ENCODE assay signal across 10 mouse cellular contexts in genomic region chr11:96318368-96319070, GRCm38 (mm10). TPM values are rescaled to one million over a fixed set of nuclear protein-coding genes. Genes with fewer than 3 reads are reported as not detected.
DNase-seq lines count a peak whose midpoint lies in the region; ATAC-seq lines count a peak whose summit lies in the region.
"Had no signal": no experiment of that assay in that cellular context is flagged by ENCODE, and none has a peak within 500 bp of the region (broad histone marks: within the 10 kb centered on the region; RNA-seq: fewer than 3 reads in every experiment).

No protein-coding gene starts in this region.

- intact Hi-C loops in left cerebral cortex, postnatal 25 days (cut with DNase I), result no loop called here

- WGBS in embryonic facial prominence, embryonic 13.5 days, result 1% methylated on average over 43 of the region's 45 CpGs
- WGBS in hindbrain, embryonic 10.5 days, result under 1% methylated on average over 45 of the region's 45 CpGs
- under 1% methylated on average over 45 of the region's 45 CpGs for WGBS in limb, embryonic 13.5 days
- under 1% methylated on average over 34 of the region's 45 CpGs for WGBS in midbrain, embryonic 12.5 days

- H3K4me2 ChIP-seq in embryonic facial prominence, embryonic 13.5 days, result peak overlapping the region; percentile 39
- H3K4me2 ChIP-seq in limb, embryonic 13.5 days (replicated peaks), result peak overlapping the region; percentile 58
- H3K4me2 ChIP-seq in midbrain, embryonic 12.5 days (replicated peaks), result peak overlapping the region; percentile 52

- no peak for ATAC-seq in embryonic facial prominence, embryonic 13.5 days (ENCODE audit: insufficient number of reproducible peaks, insufficient read depth, low FRiP score, low TSS enrichment, low read depth)
- peak; percentile 36; the same call in 1 of the 2 replicates for ATAC-seq in limb, embryonic 13.5 days (ENCODE audit: low FRiP score, low read depth)
- ATAC-seq in midbrain, embryonic 12.5 days (ENCODE audit: low FRiP score, low read depth), result no peak

- H3K9ac ChIP-seq in embryonic facial prominence, embryonic 13.5 days, result no peak overlapping the region
- H3K9ac ChIP-seq in limb, embryonic 13.5 days, result peak overlapping the region; percentile 57
- H3K9ac ChIP-seq in midbrain, embryonic 12.5 days (replicated peaks), result 0 out of 2 replicates have a peak overlapping the region, but pooled peaks have one; percentile 15

- H3K4me3 ChIP-seq in embryonic facial prominence, embryonic 13.5 days, result peak overlapping the region; percentile 25
- H3K4me3 ChIP-seq in hindbrain, embryonic 10.5 days, result peak overlapping the region; percentile 56
- peak overlapping the region; percentile 37 for H3K4me3 ChIP-seq in limb, embryonic 13.5 days
- H3K4me3 ChIP-seq in midbrain, embryonic 12.5 days, result peak overlapping the region; percentile 35
- H3K4me3 ChIP-seq: myocyte had no signal

- peak; percentile 38 for DNase-seq in gastrocnemius, postnatal 25 days
- no peak for DNase-seq in gastrocnemius, adult 8-10 months (ENCODE audit: low spot score in 2 of 2)
- DNase-seq in hindbrain, embryonic 10.5 days (ENCODE audit: low spot score), result peak; percentile 79
- peak; percentile 48 to 58 for DNase-seq in thymus, postnatal 36 days
- DNase-seq in left cerebral cortex, postnatal 25 days (ENCODE audit: low spot score in 2 of 2), result no peak

- peaks cover 4% of the 10 kb centered on the region; the same call in 1 of the 2 replicates for H3K4me1 ChIP-seq in embryonic facial prominence, embryonic 13.5 days
- peaks cover 18% of the 10 kb centered on the region for H3K4me1 ChIP-seq in hindbrain, embryonic 10.5 days (replicated peaks)
- peaks cover 18% of the 10 kb centered on the region for H3K4me1 ChIP-seq in limb, embryonic 13.5 days
- peaks cover 9% of the 10 kb centered on the region for H3K4me1 ChIP-seq in midbrain, embryonic 12.5 days

- H3K36me3 ChIP-seq in embryonic facial prominence, embryonic 13.5 days, result no peaks in the 10 kb centered on the region
- H3K36me3 ChIP-seq in hindbrain, embryonic 10.5 days, result no peaks in the 10 kb centered on the region
- no peaks in the 10 kb centered on the region for H3K36me3 ChIP-seq in limb, embryonic 13.5 days
- H3K36me3 ChIP-seq in midbrain, embryonic 12.5 days, result no peaks in the 10 kb centered on the region
- H3K36me3 ChIP-seq: G1E had no signal

- no peak overlapping the region for H3K27ac ChIP-seq in embryonic facial prominence, embryonic 13.5 days
- H3K27ac ChIP-seq in hindbrain, embryonic 10.5 days, result peak overlapping the region; percentile 70
- H3K27ac ChIP-seq in limb, embryonic 13.5 days, result no peak overlapping the region
- no peak overlapping the region for H3K27ac ChIP-seq in midbrain, embryonic 12.5 days (replicated peaks)

- H3K9me3 ChIP-seq in embryonic facial prominence, embryonic 13.5 days, result no peaks in the 10 kb centered on the region
- H3K9me3 ChIP-seq in hindbrain, embryonic 10.5 days, result no peaks in the 10 kb centered on the region
- H3K9me3 ChIP-seq in limb, embryonic 13.5 days, result no peaks in the 10 kb centered on the region
- no peaks in the 10 kb centered on the region for H3K9me3 ChIP-seq in midbrain, embryonic 12.5 days
- H3K9me3 ChIP-seq: G1E had no signal

- H3K27me3 ChIP-seq in embryonic facial prominence, embryonic 13.5 days, result peaks cover 100% of the 10 kb centered on the region
- peaks cover 100% of the 10 kb centered on the region for H3K27me3 ChIP-seq in hindbrain, embryonic 10.5 days (ENCODE audit: insufficient read depth, poor library complexity, severe bottlenecking)
- H3K27me3 ChIP-seq in limb, embryonic 13.5 days, result peaks cover 100% of the 10 kb centered on the region
- H3K27me3 ChIP-seq in midbrain, embryonic 12.5 days, result peaks cover 100% of the 10 kb centered on the region

RNA-seq across cellular contexts. Expression of gene Hoxb4, which starts 0.5 kb away (rescaled TPM):
- under 1 TPM; 0.24 to 0.38 TPM for total RNA-seq in gastrocnemius, postnatal 25 days (2021)
- total RNA-seq in gastrocnemius, adult 8-10 months (2022), result under 1 TPM; 0.15 to 0.46 (median 0.21) TPM
- polyA plus RNA-seq in embryonic facial prominence, embryonic 13.5 days (2015; fragmentation: Nextera tagmentation; extraction: Ambion mirVana), result 0.13 TPM in 1 of 2 replicates, not detected in the other
- polyA plus RNA-seq in hindbrain, embryonic 10.5 days (2016; fragmentation: Nextera tagmentation; extraction: Ambion mirVana), result 0.47 and 3.1 TPM in 2 replicates
- polyA plus RNA-seq in limb, embryonic 13.5 days (2015; fragmentation: Nextera tagmentation; extraction: Ambion mirVana), result 0.36 and 0.50 TPM in 2 replicates
- polyA plus RNA-seq in midbrain, embryonic 12.5 days (2016; fragmentation: Nextera tagmentation; extraction: Ambion mirVana), result not detected in 2 replicates
- not detected for total RNA-seq in left cerebral cortex, postnatal 25 days (2021)
- total RNA-seq: G1E had no signal
- polyA plus RNA-seq: myocyte had no signal

RNA-seq across cellular contexts. Expression of gene Hoxb3, which starts 4.6 kb away (rescaled TPM):
- under 1 TPM; 0.43 to 0.78 TPM for total RNA-seq in gastrocnemius, postnatal 25 days (2021)
- under 1 TPM; 0.24 to 0.40 (median 0.30) TPM for total RNA-seq in gastrocnemius, adult 8-10 months (2022)
- not detected in 2 replicates for polyA plus RNA-seq in embryonic facial prominence, embryonic 13.5 days (2015; fragmentation: Nextera tagmentation; extraction: Ambion mirVana)
- 5.3 and 9.6 TPM in 2 replicates for polyA plus RNA-seq in hindbrain, embryonic 10.5 days (2016; fragmentation: Nextera tagmentation; extraction: Ambion mirVana)
- 0.17 and 0.55 TPM in 2 replicates for polyA plus RNA-seq in limb, embryonic 13.5 days (2015; fragmentation: Nextera tagmentation; extraction: Ambion mirVana)
- not detected in 2 replicates for polyA plus RNA-seq in midbrain, embryonic 12.5 days (2016; fragmentation: Nextera tagmentation; extraction: Ambion mirVana)
- not detected for total RNA-seq in left cerebral cortex, postnatal 25 days (2021)
- polyA plus RNA-seq: myocyte had no signal

RNA-seq across cellular contexts. Expression of gene Hoxb5, which starts 15.4 kb away (rescaled TPM):
- total RNA-seq in gastrocnemius, postnatal 25 days (2021), result under 1 TPM; 0.38 to 0.64 TPM
- total RNA-seq in gastrocnemius, adult 8-10 months (2022), result under 1 TPM; 0.29 to 0.49 (median 0.37) TPM
- polyA plus RNA-seq in embryonic facial prominence, embryonic 13.5 days (2015; fragmentation: Nextera tagmentation; extraction: Ambion mirVana), result 6.0 TPM in 1 of 2 replicates, not detected in the other
- 0.14 and 6.3 TPM in 2 replicates for polyA plus RNA-seq in hindbrain, embryonic 10.5 days (2016; fragmentation: Nextera tagmentation; extraction: Ambion mirVana)
- polyA plus RNA-seq in limb, embryonic 13.5 days (2015; fragmentation: Nextera tagmentation; extraction: Ambion mirVana), result 0.97 and 1.5 TPM in 2 replicates
- polyA plus RNA-seq in midbrain, embryonic 12.5 days (2016; fragmentation: Nextera tagmentation; extraction: Ambion mirVana), result not detected in 2 replicates
- not detected for total RNA-seq in left cerebral cortex, postnatal 25 days (2021)
- polyA plus RNA-seq: myocyte had no signal

RNA-seq across cellular contexts. Expression of gene Hoxb6, which starts 26.2 kb away (rescaled TPM):
- under 1 TPM; 0.31 to 0.62 TPM for total RNA-seq in gastrocnemius, postnatal 25 days (2021)
- total RNA-seq in gastrocnemius, adult 8-10 months (2022), result under 1 TPM in 3 of 4 experiments, not detected in 1; 0.29 to 0.77 (median 0.31) TPM
- polyA plus RNA-seq in embryonic facial prominence, embryonic 13.5 days (2015; fragmentation: Nextera tagmentation; extraction: Ambion mirVana), result 4.0 TPM in 1 of 2 replicates, not detected in the other
- 0.31 TPM in 1 of 2 replicates, not detected in the other for polyA plus RNA-seq in hindbrain, embryonic 10.5 days (2016; fragmentation: Nextera tagmentation; extraction: Ambion mirVana)
- 0.59 and 1.4 TPM in 2 replicates for polyA plus RNA-seq in limb, embryonic 13.5 days (2015; fragmentation: Nextera tagmentation; extraction: Ambion mirVana)
- not detected in 2 replicates for polyA plus RNA-seq in midbrain, embryonic 12.5 days (2016; fragmentation: Nextera tagmentation; extraction: Ambion mirVana)
- not detected for total RNA-seq in left cerebral cortex, postnatal 25 days (2021)
- total RNA-seq: G1E had no signal
- polyA plus RNA-seq: myocyte had no signal

RNA-seq across cellular contexts. Expression of gene Hoxb2, which starts 31.8 kb away (rescaled TPM):
- under 1 TPM; 0.15 to 0.24 TPM for total RNA-seq in gastrocnemius, postnatal 25 days (2021)
- under 1 TPM in 2 of 4 experiments, not detected in 2; 0.22 to 0.24 TPM for total RNA-seq in gastrocnemius, adult 8-10 months (2022)
- polyA plus RNA-seq in embryonic facial prominence, embryonic 13.5 days (2015; fragmentation: Nextera tagmentation; extraction: Ambion mirVana), result 0.28 and 0.52 TPM in 2 replicates
- 30.1 and 49.6 TPM in 2 replicates for polyA plus RNA-seq in hindbrain, embryonic 10.5 days (2016; fragmentation: Nextera tagmentation; extraction: Ambion mirVana)
- polyA plus RNA-seq in limb, embryonic 13.5 days (2015; fragmentation: Nextera tagmentation; extraction: Ambion mirVana), result 3.9 and 4.8 TPM in 2 replicates
- polyA plus RNA-seq in midbrain, embryonic 12.5 days (2016; fragmentation: Nextera tagmentation; extraction: Ambion mirVana), result 0.15 and 0.38 TPM in 2 replicates
- total RNA-seq in left cerebral cortex, postnatal 25 days (2021), result not detected
- polyA plus RNA-seq: G1E, myocyte had no signal

Comparison
In these comparisons a context has a peak if more than half of its experiments do, and no peak if none do; other contexts are left out.
1. DNase-seq: peak in gastrocnemius, postnatal 25 days (single experiment), hindbrain, embryonic 10.5 days (single experiment) and thymus, postnatal 36 days (2 of 2); none in gastrocnemius, adult 8-10 months (0 of 2) and left cerebral cortex, postnatal 25 days (0 of 2).
2. Peak in every context shown above with its lines, with median percentiles within 50 percentile points of each other: H3K4me2 ChIP-seq and H3K4me3 ChIP-seq.